Mouse (Mus musculus): ENCODE results near the gene Psmb6. TPM values are rescaled to one million over a fixed set of nuclear protein-coding genes. Genes with fewer than 3 reads are reported as not detected.

The Psmb6 gene
- polyA plus RNA-seq, 1 experiment from 2014 or later, result 727 TPM

DNA sequence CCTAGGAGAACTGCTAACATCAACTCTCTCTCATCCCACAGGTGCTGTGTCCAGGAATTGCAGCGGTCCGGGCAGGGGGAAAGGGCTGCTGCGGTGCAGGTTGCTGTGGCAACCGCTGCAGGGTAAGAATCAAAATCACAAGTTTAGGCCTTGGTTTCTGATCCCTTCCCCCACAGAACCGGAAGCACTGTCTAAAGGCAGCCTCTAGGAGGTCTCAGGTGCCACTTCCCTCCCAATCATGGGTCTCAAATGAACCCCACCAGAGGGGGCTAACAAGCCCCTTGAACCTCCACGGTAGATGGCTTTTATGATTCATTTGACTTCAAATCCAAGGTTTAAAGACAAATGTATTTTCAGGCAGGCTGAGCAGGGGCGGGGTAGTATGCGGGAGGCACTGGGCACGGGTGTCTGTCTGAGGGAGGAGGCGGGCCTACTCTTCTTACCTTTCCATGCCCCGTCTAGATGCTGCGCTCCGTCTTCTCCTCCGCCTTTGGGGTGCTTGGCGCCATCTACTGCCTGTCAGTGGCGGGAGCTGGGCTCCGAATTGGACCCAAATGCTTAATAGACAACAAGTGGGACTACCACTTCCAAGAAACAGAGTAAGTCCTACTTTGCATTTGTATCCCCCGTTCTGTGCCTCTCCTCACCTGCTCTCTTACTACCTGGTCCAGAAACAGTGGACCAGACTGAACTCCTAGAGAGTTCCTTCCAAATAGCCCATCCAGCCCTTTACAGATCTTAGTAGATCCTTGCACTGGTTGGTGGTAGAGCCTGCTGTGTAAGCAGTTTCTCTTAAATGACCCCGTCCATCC, 15.2 kb upstream of the Psmb6 start:
- peak overlapping the region; percentile 32 for H3K4me2 ChIP-seq (replicated peaks)
- H3K4me1 ChIP-seq, result peaks cover 7% of the 10 kb centered on the region; the same call in 1 of the 2 replicates
- no peak overlapping the region for H3K4me3 ChIP-seq (replicated peaks)
- no peak overlapping the region for H3K27ac ChIP-seq (replicated peaks)
- H3K36me3 ChIP-seq, result no peaks in the 10 kb centered on the region
- 9% methylated on average over 19 of the region's 19 CpGs for WGBS
- peaks cover 6% of the 10 kb centered on the region; the same call in 1 of the 2 replicates for H3K27me3 ChIP-seq
- ATAC-seq (ENCODE audit: insufficient number of reproducible peaks, low FRiP score, low TSS enrichment, low read depth), result no peak
- H3K9ac ChIP-seq, result no peak overlapping the region
- no peaks in the 10 kb centered on the region for H3K9me3 ChIP-seq (replicated peaks)

GRCm38 (mm10) chr11:70511242-70511641, 13.9 kb upstream of the Psmb6 start:
- WGBS, result 58% methylated on average over 2 of the region's 2 CpGs
- Histone ChIP-seq H3K4me2 (replicated peaks) (no peak overlapping the region), H3K27me3 (peaks cover 6% of the 10 kb centered on the region; the same call in 1 of the 2 replicates), H3K4me1 (peaks cover 7% of the 10 kb centered on the region; the same call in 1 of the 2 replicates), H3K27ac (replicated peaks) (no peak overlapping the region), H3K9me3 (replicated peaks) (no peaks in the 10 kb centered on the region), H3K36me3 (no peaks in the 10 kb centered on the region), H3K9ac (no peak overlapping the region), H3K4me3 (replicated peaks) (no peak overlapping the region)
- ATAC-seq (ENCODE audit: insufficient number of reproducible peaks, low FRiP score, low TSS enrichment, low read depth), result no peak

DNA sequence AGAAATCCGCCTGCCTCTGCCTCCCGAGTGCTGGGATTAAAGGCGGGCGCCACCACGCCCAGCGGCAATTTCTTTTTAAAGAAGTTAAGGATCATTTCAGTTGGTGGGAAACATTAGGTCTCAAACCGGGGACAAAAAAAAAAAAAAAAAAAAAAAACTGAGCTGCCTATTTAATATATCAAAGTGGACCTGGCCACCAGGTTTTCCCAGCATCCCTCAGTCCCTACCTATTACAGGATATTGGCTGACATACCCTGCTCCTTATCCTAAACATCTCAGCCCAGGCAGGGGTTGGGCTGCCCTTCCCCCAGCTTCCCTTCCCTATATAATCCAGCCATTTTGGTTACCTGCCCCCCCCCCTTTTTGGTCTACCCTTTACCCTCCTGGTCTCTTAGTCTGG, 13.3 kb upstream of the Psmb6 start:
- no peak overlapping the region for H3K9ac ChIP-seq
- H3K4me3 ChIP-seq (replicated peaks), result no peak overlapping the region
- no peak for ATAC-seq (ENCODE audit: insufficient number of reproducible peaks, low FRiP score, low TSS enrichment, low read depth)
- peaks cover 6% of the 10 kb centered on the region; the same call in 1 of the 2 replicates for H3K27me3 ChIP-seq
- peaks cover 7% of the 10 kb centered on the region; the same call in 1 of the 2 replicates for H3K4me1 ChIP-seq
- H3K9me3 ChIP-seq (replicated peaks), result no peaks in the 10 kb centered on the region
- no peak overlapping the region for H3K4me2 ChIP-seq (replicated peaks)
- H3K27ac ChIP-seq (replicated peaks), result no peak overlapping the region
- H3K36me3 ChIP-seq, result no peaks in the 10 kb centered on the region
- WGBS, result 86% methylated on average over 7 of the region's 7 CpGs

- no peaks in the 10 kb centered on the region for H3K36me3 ChIP-seq
- no peak overlapping the region for H3K4me2 ChIP-seq (replicated peaks)
- no peak overlapping the region for H3K27ac ChIP-seq (replicated peaks)
- no peak for ATAC-seq (ENCODE audit: insufficient number of reproducible peaks, low FRiP score, low TSS enrichment, low read depth)
- H3K9ac ChIP-seq, result no peak overlapping the region
- peaks cover 6% of the 10 kb centered on the region; the same call in 1 of the 2 replicates for H3K27me3 ChIP-seq
- H3K4me1 ChIP-seq, result peaks cover 7% of the 10 kb centered on the region; the same call in 1 of the 2 replicates
- WGBS, result 59% methylated on average over 7 of the region's 7 CpGs
- H3K4me3 ChIP-seq (replicated peaks), result no peak overlapping the region
- H3K9me3 ChIP-seq (replicated peaks), result no peaks in the 10 kb centered on the region
These were observed 12.3 kb upstream of the Psmb6 start for GRCm38 (mm10) chr11:70512709-70513342.

- Histone ChIP-seq H3K27ac (replicated peaks) (no peak overlapping the region), H3K9me3 (replicated peaks) (no peaks in the 10 kb centered on the region), H3K27me3 (peaks cover 6% of the 10 kb centered on the region; the same call in 1 of the 2 replicates), H3K4me1 (peaks cover 7% of the 10 kb centered on the region; the same call in 1 of the 2 replicates), H3K36me3 (no peaks in the 10 kb centered on the region), H3K4me3 (replicated peaks) (no peak overlapping the region), H3K9ac (no peak overlapping the region), H3K4me2 (replicated peaks) (no peak overlapping the region)
- WGBS, result 51% methylated on average over 11 of the region's 11 CpGs
- ATAC-seq (ENCODE audit: insufficient number of reproducible peaks, low FRiP score, low TSS enrichment, low read depth), result no peak
These were observed 11.6 kb upstream of the Psmb6 start for GRCm38 (mm10) chr11:70513520-70513919.

GRCm38 (mm10) chr11:70514288-70514687, 10.9 kb upstream of the Psmb6 start, which contains the start of gene Vmo1:
Vmo1 (minus strand) TSS chr11:70514616.
- Histone ChIP-seq H3K4me1 (peaks cover 8% of the 10 kb centered on the region), H3K36me3 (no peaks in the 10 kb centered on the region), H3K4me3 (replicated peaks) (no peak within 1 kb of the TSS), H3K27ac (replicated peaks) (no peak within 1 kb of the TSS), H3K27me3 (peaks cover 6% of the 10 kb centered on the region; the same call in 1 of the 2 replicates), H3K9ac (no peak within 1 kb of the TSS), H3K4me2 (replicated peaks) (no peak within 1 kb of the TSS), H3K9me3 (replicated peaks) (no peaks in the 10 kb centered on the region)
- no peak for ATAC-seq (ENCODE audit: insufficient number of reproducible peaks, low FRiP score, low TSS enrichment, low read depth)
- WGBS, result 87% methylated on average over 7 of the region's 7 CpGs

GRCm38 (mm10) chr11:70516352-70516751, 8.8 kb upstream of the Psmb6 start:
- Histone ChIP-seq H3K27me3 (peaks cover 16% of the 10 kb centered on the region), H3K9ac (no peak overlapping the region), H3K4me1 (peaks cover 15% of the 10 kb centered on the region), H3K4me3 (replicated peaks) (no peak overlapping the region), H3K36me3 (no peaks in the 10 kb centered on the region), H3K4me2 (replicated peaks) (no peak overlapping the region), H3K9me3 (replicated peaks) (no peaks in the 10 kb centered on the region), H3K27ac (replicated peaks) (no peak overlapping the region)
- ATAC-seq (ENCODE audit: insufficient number of reproducible peaks, low FRiP score, low TSS enrichment, low read depth), result no peak
- 30% methylated on average over 2 of the region's 2 CpGs for WGBS

DNA sequence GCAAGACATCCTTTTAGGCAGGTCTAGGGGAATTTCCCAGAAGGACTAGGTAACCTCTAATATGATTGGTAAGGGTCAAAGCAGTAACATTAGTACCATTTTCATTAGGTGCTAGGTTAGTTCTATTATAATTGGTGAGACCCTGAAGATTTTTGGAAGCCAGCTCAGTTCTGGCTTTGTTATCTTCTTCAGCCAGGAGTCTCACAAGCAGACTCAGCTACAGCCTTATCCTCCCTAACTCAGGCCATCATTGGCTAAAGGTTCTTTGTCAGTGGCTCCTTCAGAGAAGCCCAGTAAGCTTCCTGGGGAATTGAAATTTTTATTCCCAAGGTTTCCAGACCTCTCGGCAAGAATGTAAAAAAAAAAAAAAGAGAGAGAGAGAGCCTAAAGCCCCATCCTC, 6.7 kb upstream of the Psmb6 start:
- H3K27ac ChIP-seq (replicated peaks), result no peak overlapping the region
- no peak for ATAC-seq (ENCODE audit: insufficient number of reproducible peaks, low FRiP score, low TSS enrichment, low read depth)
- H3K4me2 ChIP-seq (replicated peaks), result no peak overlapping the region
- peaks cover 10% of the 10 kb centered on the region for H3K27me3 ChIP-seq
- no peak overlapping the region for H3K9ac ChIP-seq
- peaks cover 15% of the 10 kb centered on the region for H3K4me1 ChIP-seq
- H3K4me3 ChIP-seq (replicated peaks), result no peak overlapping the region
- no peaks in the 10 kb centered on the region for H3K9me3 ChIP-seq (replicated peaks)
- WGBS, result 40% methylated on average over 1 of the region's 1 CpGs
- H3K36me3 ChIP-seq, result no peaks in the 10 kb centered on the region

DNA sequence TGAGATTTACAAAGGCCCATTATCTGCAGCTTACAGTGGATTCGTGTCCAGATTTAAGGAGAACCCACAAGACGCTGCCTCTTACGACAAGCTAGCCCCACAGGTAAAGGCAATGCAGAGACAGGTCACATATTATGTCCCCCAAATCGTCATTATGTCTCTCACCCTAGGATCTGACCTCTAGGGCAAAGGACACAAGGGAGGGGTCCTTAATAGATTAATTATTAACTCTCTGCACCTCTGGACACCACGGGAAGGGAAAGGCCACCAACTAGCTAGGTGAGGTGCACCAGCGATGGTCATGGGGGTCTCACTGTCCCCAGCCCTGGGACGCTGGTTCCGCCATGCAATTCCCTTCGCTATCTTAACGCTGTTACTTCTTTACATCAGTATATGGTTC, 6.2 kb upstream of the Psmb6 start, which contains the start of gene Gltpd2:
Gene Gltpd2 (plus strand): TSS at position 274 of the 400 bp plus-strand sequence.
- ATAC-seq (ENCODE audit: insufficient number of reproducible peaks, low FRiP score, low TSS enrichment, low read depth), result no peak
- Histone ChIP-seq H3K36me3 (no peaks in the 10 kb centered on the region), H3K4me2 (replicated peaks) (peak within 1 kb of the TSS; percentile 56), H3K4me1 (peaks cover 15% of the 10 kb centered on the region), H3K4me3 (replicated peaks) (peak within 1 kb of the TSS; percentile 38), H3K27ac (replicated peaks) (peak within 1 kb of the TSS; percentile 58; the same call in 1 of the 2 replicates), H3K27me3 (peaks cover 10% of the 10 kb centered on the region), H3K9ac (peak within 1 kb of the TSS; percentile 39), H3K9me3 (replicated peaks) (no peaks in the 10 kb centered on the region)
- 79% methylated on average over 10 of the region's 10 CpGs for WGBS

GRCm38 (mm10) chr11:70520178-70520769, 4.9 kb upstream of the Psmb6 start:
- Histone ChIP-seq H3K4me2 (replicated peaks) (peak overlapping the region; percentile 56), H3K4me3 (replicated peaks) (peak overlapping the region; percentile 38), H3K27ac (replicated peaks) (peak overlapping the region; percentile 58), H3K9me3 (replicated peaks) (no peaks in the 10 kb centered on the region), H3K4me1 (peaks cover 17% of the 10 kb centered on the region), H3K9ac (peak overlapping the region; percentile 39), H3K36me3 (no peaks in the 10 kb centered on the region), H3K27me3 (peaks cover 10% of the 10 kb centered on the region)
- ATAC-seq (ENCODE audit: insufficient number of reproducible peaks, low FRiP score, low TSS enrichment, low read depth), result peak; percentile 52; the same call in 1 of the 2 replicates
- WGBS, result 14% methylated on average over 41 of the region's 41 CpGs

Data from embryonic facial prominence, embryonic 15.5 days (tissue).